Mouse (Mus musculus) heart, adult 11 months (tissue): ENCODE results near the gene Flt3l.

Experiments used
- DNase-seq: peaks from one replicate; pipeline ENCODE4 v3.0.0; 2022

Flt3l gene

GRCm38 (mm10) chr7:45094121-45094520, 42.1 kb downstream of the Flt3l start:
- DNase-seq = no peak

GRCm38 (mm10) chr7:45093516-45093905, 42.7 kb downstream of the Flt3l start:
- peak; percentile 92 for DNase-seq

DNA sequence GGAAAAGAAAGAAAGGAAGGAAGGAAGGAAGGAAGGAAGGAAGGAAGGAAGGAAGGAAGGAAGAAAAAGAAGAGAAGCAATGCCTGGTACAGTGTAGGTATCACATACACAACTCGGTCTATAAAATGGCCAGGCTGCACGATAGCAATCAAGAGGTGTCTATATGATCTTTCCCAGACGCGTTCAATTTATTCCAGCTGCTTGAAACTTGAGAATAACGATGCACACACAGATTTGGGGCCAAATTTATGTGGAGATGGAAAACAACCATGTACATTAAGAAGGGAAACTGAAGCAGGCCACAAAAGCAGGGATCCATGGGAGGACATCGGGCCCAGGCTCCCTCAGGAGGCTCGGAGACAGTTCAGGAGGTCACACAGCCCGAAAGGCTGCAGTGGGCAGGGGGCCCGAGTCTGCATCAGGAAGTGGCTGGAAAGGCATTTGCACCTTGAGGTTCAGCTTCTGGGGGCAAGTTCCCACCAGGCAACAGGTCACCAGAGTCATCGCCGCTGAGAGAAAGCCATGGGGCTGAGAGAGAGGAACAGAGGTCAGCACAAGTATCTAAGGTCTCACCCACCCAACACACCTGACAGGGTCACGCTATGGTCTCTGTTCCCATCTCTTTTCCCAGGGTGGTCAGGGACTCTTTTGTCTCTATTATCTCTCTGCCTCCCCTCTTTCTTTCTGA, 43.3 kb downstream of the Flt3l start:
- peak; percentile 90 for DNase-seq

GRCm38 (mm10) chr7:45092048-45092447, 44.2 kb downstream of the Flt3l start, which contains the start of gene Rcn3:
Gene Rcn3 (minus strand): TSS chr7:45092221.
- peak; percentile 99 for DNase-seq

GRCm38 (mm10) chr7:45091001-45091990, 44.9 kb downstream of the Flt3l start:
- DNase-seq = peak; percentile 94

- DNase-seq = peak; percentile 94
Observed at GRCm38 (mm10) chr7:45090251-45090977, 45.8 kb downstream of the Flt3l start.

- peak; percentile 86 for DNase-seq
Observed at GRCm38 (mm10) chr7:45088597-45088996, 47.6 kb downstream of the Flt3l start.

- DNase-seq = peak; percentile 88
Observed at GRCm38 (mm10) chr7:45086084-45086483, 50.1 kb downstream of the Flt3l start.

DNA sequence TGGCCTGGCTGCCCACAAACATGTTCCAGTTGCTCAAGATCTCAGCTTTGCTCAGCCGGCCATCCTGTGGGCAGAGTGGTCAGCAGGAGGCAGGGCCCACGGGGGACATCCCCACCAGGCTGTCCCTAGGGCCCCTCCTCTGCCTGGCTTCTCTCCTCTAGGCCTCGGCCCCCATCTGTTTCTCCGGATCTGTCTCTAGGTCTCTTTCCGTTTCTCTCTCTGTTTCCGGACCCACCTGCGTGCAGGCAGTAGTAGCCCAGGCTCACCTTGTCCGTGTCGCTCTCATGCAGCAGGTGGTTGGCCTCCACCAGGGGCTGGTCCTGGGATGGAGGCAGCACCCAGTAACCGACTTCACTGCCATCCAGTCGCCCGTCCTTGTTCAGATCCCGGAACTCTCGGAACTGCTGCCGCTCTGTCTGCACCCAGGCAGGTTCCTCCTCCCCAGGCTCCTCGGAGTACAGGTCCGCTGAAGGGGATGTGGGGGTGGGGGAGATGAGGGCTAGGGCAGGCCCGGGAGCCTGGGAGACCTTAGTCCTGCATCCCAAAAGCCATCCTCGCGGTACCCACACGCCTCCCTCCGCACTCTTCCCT, 52.8 kb downstream of the Flt3l start:
- peak; percentile 94 for DNase-seq

- DNase-seq = peak; percentile 99
Observed at GRCm38 (mm10) chr7:45082401-45083299, 53.6 kb downstream of the Flt3l start.

DNA sequence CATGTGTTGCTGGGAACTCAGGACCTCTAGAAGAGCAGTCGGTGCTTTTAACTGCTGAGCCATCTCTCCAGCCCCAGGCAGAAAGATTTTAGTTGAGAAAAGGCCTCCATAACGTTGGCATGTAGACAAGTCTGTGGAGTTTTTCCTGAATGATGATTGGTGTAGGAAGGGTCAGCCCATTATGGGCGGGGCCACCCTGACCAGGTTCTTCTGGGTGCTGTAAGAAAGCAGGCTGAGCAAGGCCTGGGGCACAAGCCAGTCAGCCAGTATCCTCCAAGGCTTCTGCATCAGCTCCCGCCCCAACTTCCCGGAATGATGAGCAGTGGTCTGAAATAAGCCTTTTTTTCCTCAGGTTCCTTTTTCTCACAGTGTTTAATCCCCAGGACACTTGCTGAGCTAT, 55.2 kb downstream of the Flt3l start:
- peak; percentile 96 for DNase-seq

- peak; percentile 98 for DNase-seq
Observed at GRCm38 (mm10) chr7:45079856-45080255, 56.4 kb downstream of the Flt3l start.
